Mouse (Mus musculus) lung, postnatal 0 days (tissue): ENCODE measurements at regions not wholly inside any gene's neighbourhood (a gene's known extent, or its start where the extent isn't known, plus 50 kb on each side); places are given as distances from the start of the nearest gene placed in this dataset.

ENCODE experiments used
- CTCF ChIP-seq: IDR thresholded peaks from 2 replicates; pipeline ENCODE4 v1.5.1; 2016; ENCODE audit warnings: antibody characterized with exemption, mild to moderate bottlenecking
- EP300 ChIP-seq: IDR thresholded peaks from 2 replicates; pipeline ENCODE4 v1.6.1; 2016; ENCODE audit warnings: antibody characterized with exemption, mild to moderate bottlenecking, control low read depth

GRCm38 (mm10) chr15:44897572-44897971, 4763.4 kb downstream of the 9330182O14Rik start:
- TF ChIP-seq CTCF (no peak), EP300 (no peak)
